Mouse (Mus musculus) naive thymus-derived CD4-positive, alpha-beta T cell, adult 2 months (primary cell): ENCODE data around the gene Ocel1.
A peak's percentile ranks its signal among the peaks of the same experiment; 100 is the strongest.

Experiments used
- DNase-seq: peaks from one replicate; pipeline ENCODE4 v3.0.0-alpha.2; 2011; ENCODE audit warnings: low read depth

The Ocel1 gene

GRCm38 (mm10) chr8:71403107-71403885, 32.2 kb downstream of the Ocel1 start:
- no peak for DNase-seq

GRCm38 (mm10) chr8:71404011-71404410, 32.9 kb downstream of the Ocel1 start:
- DNase-seq: no peak

GRCm38 (mm10) chr8:71404951-71405351, 33.9 kb downstream of the Ocel1 start:
- no peak for DNase-seq

- DNase-seq: peak; percentile 97
These were observed 34.5 kb downstream of the Ocel1 start, which contains the start of gene Ankle1 for GRCm38 (mm10) chr8:71405401-71406098. Gene Ankle1, plus strand, starts transcription at chr8:71406010.

- DNase-seq: peak; percentile 49
These were observed 35.3 kb downstream of the Ocel1 start for GRCm38 (mm10) chr8:71406099-71407015.

- DNase-seq: no peak
These were observed 36.3 kb downstream of the Ocel1 start for GRCm38 (mm10) chr8:71407441-71407840.

- DNase-seq: no peak
These were observed 37.1 kb downstream of the Ocel1 start for GRCm38 (mm10) chr8:71408231-71408630.

- peak; percentile 71 for DNase-seq
These were observed 40.6 kb downstream of the Ocel1 start for GRCm38 (mm10) chr8:71411535-71412273.

- no peak for DNase-seq
These were observed 51.0 kb downstream of the Ocel1 start for GRCm38 (mm10) chr8:71422121-71422520.
